Mouse (Mus musculus) mesoderm, embryonic 11.5 days (tissue): ENCODE data around the gene Dstyk.
A peak's percentile ranks its signal among the peaks of the same experiment; 100 is the strongest.

Source experiments
- DNase-seq: peaks from one replicate; pipeline ENCODE4 v3.0.0-alpha.2; 2012; ENCODE audit warnings: low read depth, low spot score

Gene Dstyk

GRCm38 (mm10) chr1:132417319-132418251 lies at the start of gene Dstyk:
Dstyk (plus strand) TSS chr1:132417555.
- DNase-seq = peak; percentile 96

DNA sequence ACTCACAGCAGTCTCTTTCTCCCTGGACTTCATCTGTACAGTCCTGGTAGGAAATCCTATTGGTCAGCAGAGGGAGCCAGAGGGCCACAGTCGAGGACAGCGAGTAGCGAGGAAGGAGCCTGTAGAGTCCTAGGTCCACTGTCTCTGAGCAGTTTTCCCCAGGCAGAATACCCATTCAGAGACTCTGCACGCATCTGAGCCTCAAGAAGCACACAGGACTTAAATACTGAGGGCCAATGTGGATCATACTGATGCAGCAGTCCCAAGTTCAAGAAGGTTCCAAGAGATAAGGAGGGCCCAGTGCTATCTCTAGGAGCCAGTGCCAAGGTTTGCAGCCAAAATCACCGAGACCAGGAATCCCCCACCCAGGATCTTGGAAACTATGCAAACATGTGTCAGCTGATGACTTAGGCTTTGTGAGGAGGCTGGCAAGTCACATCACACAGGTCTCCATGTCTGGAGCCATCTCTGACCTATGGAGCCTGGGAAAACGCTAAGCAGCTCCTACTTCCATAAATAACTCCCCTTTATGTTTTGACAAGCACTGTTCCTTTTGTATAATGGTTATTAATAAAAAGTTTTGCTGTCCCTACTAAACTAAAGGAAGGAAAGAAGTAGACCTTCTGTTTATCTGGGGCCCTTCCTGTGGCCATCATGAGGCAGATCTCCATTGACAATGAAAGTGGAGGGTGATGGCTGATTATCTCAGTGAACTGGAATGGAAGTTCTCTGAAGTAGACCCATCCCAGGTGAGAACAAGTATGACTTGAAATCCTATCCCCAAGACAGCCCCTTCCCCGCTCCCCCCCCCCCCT lies 49.5 kb upstream of the Dstyk start:
- peak; percentile 85 for DNase-seq

GRCm38 (mm10) chr1:132370681-132371173 lies 46.6 kb upstream of the Dstyk start:
- no peak for DNase-seq

- DNase-seq = no peak
Observed at GRCm38 (mm10) chr1:132371298-132372081, 45.9 kb upstream of the Dstyk start.

DNA sequence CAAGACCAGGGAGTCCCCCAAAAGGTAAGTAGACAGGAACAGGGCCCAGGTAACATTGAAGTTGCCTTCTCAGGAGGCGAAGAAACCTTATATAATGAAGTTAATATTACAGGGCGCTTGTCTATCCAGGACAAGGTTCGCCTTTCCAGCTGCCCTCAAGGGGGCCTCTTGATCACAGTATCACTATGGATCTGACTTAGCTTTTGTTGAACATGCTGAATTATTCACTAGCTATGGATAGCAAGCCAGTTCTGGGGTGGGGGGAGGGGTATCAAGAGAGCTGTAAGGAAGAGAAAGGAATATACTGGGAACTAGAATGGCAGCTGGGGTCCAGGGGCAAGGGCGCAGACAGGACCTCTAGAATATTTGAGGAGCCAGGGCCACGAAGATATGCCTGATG lies 45.0 kb upstream of the Dstyk start:
- no peak for DNase-seq

DNA sequence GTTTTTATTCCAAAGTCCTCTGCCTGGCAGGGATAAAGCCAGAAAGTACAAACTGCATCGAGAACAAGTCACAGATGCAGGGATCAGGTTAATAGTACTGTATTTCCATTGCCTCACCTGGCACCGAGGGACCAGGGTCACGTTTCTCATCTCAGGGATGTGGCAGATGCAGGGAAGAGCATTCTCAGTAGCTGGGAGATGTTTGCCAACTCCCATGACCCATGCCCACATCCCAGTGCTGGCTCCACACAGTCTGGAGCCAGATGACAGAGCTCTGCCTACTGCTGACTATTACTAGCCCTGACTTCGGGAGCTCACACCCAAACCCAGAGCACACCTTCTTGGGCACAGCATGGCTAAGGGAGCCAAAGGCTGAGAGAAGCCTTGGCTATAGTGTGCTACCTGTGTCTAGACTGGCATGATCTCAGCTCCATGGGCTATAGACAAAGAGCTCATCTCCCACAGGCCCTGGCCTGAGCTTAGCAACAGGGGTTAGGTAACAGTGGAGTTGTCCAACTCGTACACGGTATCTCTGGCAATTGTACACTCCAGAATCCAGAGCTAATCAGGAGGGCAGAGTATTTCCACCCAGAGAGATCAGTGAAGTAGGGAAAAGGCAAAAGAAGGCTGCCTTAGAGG lies 44.3 kb upstream of the Dstyk start:
- DNase-seq = no peak

DNA sequence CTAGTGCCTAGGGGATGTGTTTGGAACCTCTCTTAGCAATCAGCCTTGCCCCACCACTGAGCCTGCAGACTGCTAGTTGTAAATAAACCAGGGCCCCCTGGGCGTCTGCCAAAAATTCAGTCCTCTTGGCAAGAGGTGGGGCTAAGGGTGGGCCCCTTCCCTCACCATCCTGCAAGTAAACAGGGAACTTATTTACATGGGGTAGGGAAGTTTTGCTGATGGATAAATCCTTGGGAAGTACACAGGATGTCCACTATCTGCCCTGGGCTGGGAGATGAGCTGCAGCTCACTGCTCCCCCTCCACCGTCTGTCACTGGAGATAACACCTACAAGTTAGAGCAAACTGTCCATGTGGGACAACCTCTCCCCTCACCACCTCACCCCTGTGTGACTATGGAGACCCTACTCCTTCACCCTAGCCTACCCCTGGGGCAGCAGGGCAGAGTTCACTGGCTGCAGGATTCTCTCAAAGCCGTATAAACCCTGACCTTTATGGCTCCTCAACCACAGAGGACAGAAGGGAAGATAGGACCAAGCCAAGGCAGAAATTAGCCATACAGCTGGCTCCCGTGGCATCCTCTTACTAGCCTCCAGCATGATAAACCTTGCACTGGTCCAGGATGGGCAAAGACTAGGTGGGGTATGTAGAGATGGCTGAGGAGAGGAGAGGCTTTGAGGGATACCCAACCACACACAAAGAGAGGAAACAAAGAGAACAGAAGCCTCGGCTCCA lies 43.0 kb upstream of the Dstyk start:
- no peak for DNase-seq

- no peak for DNase-seq
Observed at GRCm38 (mm10) chr1:132374873-132375244, 42.5 kb upstream of the Dstyk start.

GRCm38 (mm10) chr1:132375256-132375655 lies 42.1 kb upstream of the Dstyk start:
- DNase-seq = peak; percentile 50

GRCm38 (mm10) chr1:132376211-132377054 lies 40.9 kb upstream of the Dstyk start:
- no peak for DNase-seq

GRCm38 (mm10) chr1:132377055-132377365 lies 40.3 kb upstream of the Dstyk start:
- no peak for DNase-seq

DNA sequence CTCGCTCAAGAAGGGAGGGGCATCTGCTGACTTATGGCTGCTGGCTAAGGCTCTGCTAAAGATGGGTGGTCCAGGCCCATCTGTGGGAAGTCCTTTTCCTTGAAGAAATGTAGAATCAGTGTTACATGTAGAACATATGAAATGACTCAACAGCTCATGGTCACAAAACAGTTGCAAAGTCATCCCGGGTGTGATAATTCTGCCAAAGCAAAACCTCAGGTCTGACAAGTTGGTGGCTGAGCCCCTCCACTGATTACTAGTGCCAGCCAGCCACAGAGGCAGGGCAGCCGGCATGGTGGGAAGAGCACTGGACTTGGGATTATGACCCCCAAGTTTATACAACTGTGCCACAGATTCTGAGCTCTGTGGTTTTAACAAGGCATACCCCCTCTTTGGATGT lies 39.5 kb upstream of the Dstyk start:
- no peak for DNase-seq

DNA sequence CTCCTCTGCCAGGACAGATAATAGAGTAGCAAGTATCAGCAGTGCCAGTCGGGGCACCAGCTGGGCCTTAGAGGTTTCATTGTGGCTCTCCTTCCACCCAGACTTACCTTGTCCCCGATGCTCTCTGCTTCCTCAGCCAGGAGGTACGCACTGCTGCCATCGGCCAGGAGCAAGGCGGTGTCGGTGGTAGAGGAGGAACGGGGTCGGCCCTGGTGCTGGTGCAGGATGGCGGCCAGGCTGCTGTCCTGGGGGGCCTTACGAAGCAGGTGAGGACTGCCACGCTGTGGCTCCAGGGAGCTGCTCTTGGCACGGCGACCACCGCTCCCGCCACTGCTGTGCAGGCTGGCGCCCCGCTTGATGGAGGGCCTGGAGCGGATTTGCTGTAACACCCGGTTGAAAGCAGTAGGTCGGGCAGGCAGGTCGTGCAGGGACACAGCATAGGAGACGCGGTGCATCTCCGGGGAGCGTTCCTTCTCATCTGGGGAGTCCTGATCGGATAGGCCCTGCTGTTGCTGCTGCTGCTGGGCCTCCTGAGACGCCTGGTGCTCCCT lies 36.7 kb upstream of the Dstyk start:
- no peak for DNase-seq

DNA sequence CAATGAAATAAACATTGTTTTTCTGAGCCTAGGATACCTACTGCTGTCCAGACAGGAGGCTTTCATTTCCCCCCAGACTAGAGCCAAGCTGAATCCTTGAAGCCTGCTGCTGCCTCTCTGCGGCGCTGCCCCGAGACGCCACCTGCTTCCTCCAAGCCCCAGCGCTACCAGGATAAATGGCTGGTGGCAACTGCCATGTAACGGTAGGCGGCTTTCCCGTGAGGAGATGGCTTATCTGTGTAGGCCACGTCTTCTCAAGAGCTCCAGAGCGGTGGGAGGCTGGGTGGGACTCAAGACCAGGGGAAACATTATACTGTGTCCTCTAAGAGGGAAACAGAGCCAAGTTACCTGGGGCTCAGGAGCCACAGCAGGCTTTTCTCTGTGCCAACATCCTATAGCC lies 35.4 kb upstream of the Dstyk start:
- DNase-seq = no peak

DNA sequence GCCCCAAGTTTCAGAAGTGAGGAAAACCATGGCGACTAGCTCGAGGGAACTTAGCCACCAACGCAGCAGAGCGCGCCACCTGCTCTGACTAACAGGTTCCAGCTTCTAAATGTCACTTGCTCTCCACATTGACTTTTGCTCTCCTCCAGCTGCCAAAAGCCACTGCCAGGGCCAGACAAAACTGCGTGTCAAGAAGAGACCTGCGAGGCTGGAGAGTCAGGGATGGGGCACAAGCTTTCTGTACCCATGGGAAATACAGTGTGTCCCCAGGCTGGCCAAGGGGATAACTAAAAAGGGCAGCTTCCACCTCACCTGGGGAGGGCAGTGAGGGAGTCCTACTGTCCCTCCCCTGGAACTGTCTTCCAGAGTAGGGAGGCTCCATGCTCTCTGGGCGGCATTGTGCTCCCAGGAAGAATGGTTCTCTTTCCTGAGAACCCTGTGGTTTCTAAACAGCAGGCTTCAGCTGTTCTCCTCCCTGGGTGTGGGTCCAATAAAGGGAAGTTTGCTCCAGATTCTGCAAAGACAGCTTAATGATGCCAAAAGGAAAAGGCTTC lies 33.3 kb upstream of the Dstyk start:
- DNase-seq = no peak

DNA sequence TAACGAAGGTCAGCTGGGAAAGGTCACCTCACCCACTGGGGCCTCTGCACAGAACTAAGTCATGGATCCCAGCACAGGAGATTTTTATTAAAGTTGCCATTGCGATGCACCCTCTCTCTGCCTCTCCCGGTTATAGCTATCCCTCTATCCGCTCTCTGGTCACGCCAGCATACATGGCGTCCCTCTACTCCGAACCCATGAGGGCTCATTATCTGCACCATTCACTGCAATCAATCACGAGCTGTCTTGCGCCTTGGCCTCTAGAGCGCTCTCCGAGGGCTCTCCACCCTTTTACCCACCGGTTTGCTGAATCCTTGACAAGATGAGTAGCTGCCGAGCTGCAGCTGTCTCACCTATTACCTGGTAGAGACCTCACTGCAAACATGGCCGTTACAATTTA lies 32.1 kb upstream of the Dstyk start:
- DNase-seq = peak; percentile 35

DNA sequence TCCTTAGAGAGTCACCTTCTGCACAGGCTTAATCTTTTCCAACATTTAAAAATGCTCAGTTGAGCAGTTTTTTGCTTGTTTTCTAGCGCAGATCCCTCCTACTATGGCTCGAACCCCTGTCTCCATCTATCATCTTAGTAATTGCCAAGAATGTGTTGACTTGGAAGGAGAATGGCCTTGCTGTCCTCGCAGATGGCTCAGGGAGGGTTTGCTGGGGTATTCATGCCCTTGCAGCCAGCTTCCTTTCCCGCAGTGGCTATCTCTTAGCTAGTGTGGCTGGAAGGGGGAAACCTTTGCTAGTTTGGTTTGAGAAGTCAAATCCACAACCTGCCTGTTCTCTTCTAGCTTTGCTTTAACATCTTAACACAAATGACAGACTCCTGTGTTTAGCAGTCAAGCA lies 31.6 kb upstream of the Dstyk start:
- DNase-seq = no peak

DNA sequence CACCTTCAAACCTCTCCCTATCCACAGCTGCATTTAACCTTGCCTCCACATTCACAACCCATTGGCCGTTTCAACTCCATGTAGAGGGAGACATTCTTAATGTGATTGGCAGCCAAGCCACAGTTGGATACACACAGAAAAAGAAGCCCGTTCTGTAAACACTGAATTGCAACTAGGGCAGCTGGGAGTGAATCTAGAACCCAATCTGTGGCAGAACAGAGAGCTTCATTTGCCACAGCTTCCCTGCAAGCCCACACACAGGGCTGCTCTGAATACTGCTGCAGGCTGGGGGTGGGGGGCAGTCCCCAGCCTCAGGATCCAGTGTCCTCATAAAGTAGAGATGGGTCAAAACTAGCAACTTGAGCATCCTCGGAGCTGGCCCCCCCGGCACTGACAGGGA lies 31.1 kb upstream of the Dstyk start:
- DNase-seq = no peak

- DNase-seq = no peak
Observed at GRCm38 (mm10) chr1:132387943-132388342, 29.4 kb upstream of the Dstyk start.
